21 mouse cellular contexts compared by ENCODE assay signal in the genomic region with DNA sequence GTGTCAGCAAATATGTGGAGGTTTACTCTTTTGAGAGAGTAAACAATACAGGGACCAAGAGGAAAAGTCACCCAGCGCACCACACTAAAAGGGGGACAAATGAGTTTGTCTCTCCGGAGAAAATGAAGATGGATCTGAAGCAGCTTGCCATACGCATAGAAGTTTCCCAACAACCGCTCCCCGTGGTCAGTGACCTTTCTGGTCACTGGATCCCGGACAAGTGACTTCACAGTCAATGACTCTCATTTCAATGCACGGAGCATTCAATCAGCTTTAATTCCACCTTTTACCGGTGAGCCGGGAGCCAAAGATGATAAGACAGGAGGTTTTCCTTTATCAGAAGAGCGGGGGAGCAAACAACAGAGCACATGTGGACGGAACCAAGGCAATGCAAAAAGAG. TPM values are rescaled to one million over a fixed set of nuclear protein-coding genes. Genes with fewer than 3 reads are reported as not detected.
A peak's percentile ranks its signal among the peaks of the same experiment; 100 is the strongest.
DNase-seq lines count a peak whose midpoint lies in the region; ATAC-seq and TF ChIP-seq lines count a peak whose summit lies in the region.
"Had no signal": no experiment of that assay in that cellular context is flagged by ENCODE, and none has a peak within 500 bp of the region (broad histone marks: within the 10 kb centered on the region; RNA-seq: fewer than 3 reads in every experiment).

No protein-coding gene starts in this region.

- H3K4me1 ChIP-seq in kidney, embryonic 16.5 days (ENCODE audit: insufficient read depth, low read length) = peaks cover 6% of the 10 kb centered on the region; the same call in 1 of the 2 replicates
- peaks cover 2 to 13% of the 10 kb centered on the region in 2 experiments; a peak in 3 of 4 replicates for H3K4me1 ChIP-seq in MEL (ENCODE audit: control insufficient read depth in 1 of 2, insufficient read depth in 2 of 2, low read length in 2 of 2)
- H3K4me1 ChIP-seq in intestine, embryonic 15.5 days (replicated peaks) = no peaks in the 10 kb centered on the region
- peaks cover 11% of the 10 kb centered on the region for H3K4me1 ChIP-seq in liver, embryonic 15.5 days (replicated peaks)
- H3K4me1 ChIP-seq: forebrain, embryonic 13.5 days had no signal

- WGBS in kidney, embryonic 16.5 days = 37% methylated on average over 11 of the region's 11 CpGs
- 52% methylated on average over 11 of the region's 11 CpGs for WGBS in intestine, embryonic 15.5 days
- WGBS in liver, embryonic 15.5 days (ENCODE audit: insufficient replicate concordance) = 39% methylated on average over 11 of the region's 11 CpGs

- no peak overlapping the region for H3K9ac ChIP-seq in kidney, embryonic 16.5 days (replicated peaks; ENCODE audit: low read length)
- H3K9ac ChIP-seq in MEL (ENCODE audit: control insufficient read depth, low read depth, low read length, poor library complexity, severe bottlenecking) = peak overlapping the region; percentile 59
- H3K9ac ChIP-seq in intestine, embryonic 15.5 days = no peak overlapping the region
- no peak overlapping the region for H3K9ac ChIP-seq in liver, embryonic 15.5 days
- H3K9ac ChIP-seq: forebrain, embryonic 13.5 days; hindbrain, embryonic 12.5 days; lung, embryonic 14.5 days; stomach, embryonic 15.5 days had no signal

- H3K4me2 ChIP-seq in kidney, embryonic 16.5 days (replicated peaks; ENCODE audit: low read depth, low read length) = peak overlapping the region; percentile 18; the same call in 1 of the 2 replicates
- 0 out of 2 replicates have a peak overlapping the region, but pooled peaks have one; percentile 0 for H3K4me2 ChIP-seq in intestine, embryonic 15.5 days (replicated peaks)
- peak overlapping the region; percentile 32; the same call in 1 of the 2 replicates for H3K4me2 ChIP-seq in liver, embryonic 15.5 days
- H3K4me2 ChIP-seq: forebrain, embryonic 13.5 days; hindbrain, embryonic 12.5 days; lung, embryonic 14.5 days; midbrain, embryonic 11.5 days; stomach, embryonic 15.5 days had no signal

- H3K79me2 ChIP-seq in MEL (ENCODE audit: control insufficient read depth, insufficient read depth, low read length, poor library complexity) = no peaks in the 10 kb centered on the region

- TF ChIP-seq CTCF in MEL (IDR thresholded peaks at IDR 0.05 in 2 of 3, conservative IDR thresholded peaks at IDR 0.05 in 1 of 3; ENCODE audit: control insufficient read depth in 1 of 3, insufficient read depth in 1 of 3, low read depth in 2 of 3, low read length in 3 of 3, poor library complexity in 1 of 3, severe bottlenecking in 1 of 3) = no peak

- no peak for ATAC-seq in kidney, embryonic 16.5 days (ENCODE audit: low FRiP score, low TSS enrichment)
- ATAC-seq in intestine, embryonic 15.5 days = no peak
- ATAC-seq in liver, embryonic 15.5 days (ENCODE audit: insufficient read depth) = no peak
- ATAC-seq: activated CD4-positive, CD25-positive, alpha-beta regulatory T cell, adult 4 months; forebrain, embryonic 13.5 days; Patski had no signal

- no peak overlapping the region for H3K27ac ChIP-seq in kidney, embryonic 16.5 days (ENCODE audit: low read length)
- H3K27ac ChIP-seq in MEL (ENCODE audit: control insufficient read depth, low read depth, low read length) = no peak overlapping the region
- H3K27ac ChIP-seq in intestine, embryonic 15.5 days = no peak overlapping the region
- no peak overlapping the region for H3K27ac ChIP-seq in liver, embryonic 15.5 days (replicated peaks)
- H3K27ac ChIP-seq: forebrain, embryonic 13.5 days; hindbrain, embryonic 12.5 days; layer of hippocampus, adult 2 months; limb, embryonic 10.5 days; stomach, embryonic 15.5 days had no signal

- TF ChIP-seq EP300 in MEL (IDR thresholded peaks at IDR 0.05; ENCODE audit: low read depth in 1 of 2, low read length in 2 of 2) = peak; percentile 7 to 31; a peak in 1 of 4 replicates

- no peaks in the 10 kb centered on the region for H3K27me3 ChIP-seq in kidney, embryonic 16.5 days (ENCODE audit: insufficient read depth, low read length)
- no peaks in the 10 kb centered on the region for H3K27me3 ChIP-seq in MEL (ENCODE audit: control insufficient read depth in 1 of 2, insufficient read depth in 2 of 2, low read length in 2 of 2)
- no peaks in the 10 kb centered on the region for H3K27me3 ChIP-seq in intestine, embryonic 15.5 days (replicated peaks)
- H3K27me3 ChIP-seq in liver, embryonic 15.5 days = 0 out of 2 replicates have a peak, but pooled peaks cover 3% of the 10 kb centered on the region
- H3K27me3 ChIP-seq: forebrain, embryonic 13.5 days; hindbrain, embryonic 12.5 days; Patski; stomach, embryonic 15.5 days had no signal

- H3K36me3 ChIP-seq in kidney, embryonic 16.5 days (ENCODE audit: insufficient read depth, low read length) = no peaks in the 10 kb centered on the region
- peaks cover 0 to 8% of the 10 kb centered on the region in 2 experiments; a peak in 2 of 4 replicates for H3K36me3 ChIP-seq in MEL (ENCODE audit: control insufficient read depth in 1 of 2, insufficient read depth in 2 of 2, low read length in 2 of 2)
- no peaks in the 10 kb centered on the region for H3K36me3 ChIP-seq in intestine, embryonic 15.5 days
- no peaks in the 10 kb centered on the region for H3K36me3 ChIP-seq in liver, embryonic 15.5 days (replicated peaks)
- H3K36me3 ChIP-seq: hindbrain, embryonic 12.5 days; limb, embryonic 10.5 days; stomach, embryonic 15.5 days had no signal

- no peak for TF ChIP-seq RAD21 in MEL (IDR thresholded peaks at IDR 0.05; ENCODE audit: low read depth, low read length)

- intact Hi-C loops in gastrocnemius, postnatal 36 days (cut with DNase I) = no loop called here

- no peak for TF ChIP-seq POLR2A in MEL (IDR thresholded peaks at IDR 0.05; ENCODE audit: control insufficient read depth in 1 of 2, insufficient read depth in 1 of 2, low read depth in 1 of 2, low read length in 2 of 2, poor library complexity in 1 of 2)

- H3K4me3 ChIP-seq in kidney, embryonic 16.5 days (ENCODE audit: low read length) = no peak overlapping the region
- H3K4me3 ChIP-seq in MEL (ENCODE audit: control insufficient read depth in 1 of 2, insufficient read depth in 1 of 2, low read depth in 2 of 2, low read length in 2 of 2) = peak overlapping the region; percentile 23 to 39
- no peak overlapping the region for H3K4me3 ChIP-seq in intestine, embryonic 15.5 days (replicated peaks)
- H3K4me3 ChIP-seq in liver, embryonic 15.5 days (replicated peaks) = no peak overlapping the region
- H3K4me3 ChIP-seq: forebrain, embryonic 13.5 days; hindbrain, embryonic 12.5 days; layer of hippocampus, adult 2 months; limb, embryonic 10.5 days; stomach, embryonic 15.5 days had no signal

- no peak for DNase-seq in kidney, adult 11 months
- DNase-seq in MEL (ENCODE audit: low read depth, low spot score) = no peak
- no peak for DNase-seq in cerebellum, adult 11-12 months
- DNase-seq in gastrocnemius, postnatal 36 days = no peak
- DNase-seq: adrenal gland, postnatal 10 days; cerebellum, postnatal 14 days; heart, adult 18-20 months; kidney, postnatal 14 days; lung, embryonic 14.5 days; right cerebral cortex, postnatal 25 days had no signal

- no peaks in the 10 kb centered on the region for H3K9me3 ChIP-seq in kidney, embryonic 16.5 days (ENCODE audit: low read length)
- H3K9me3 ChIP-seq in MEL (replicated peaks; ENCODE audit: insufficient read depth, low read length) = no peaks in the 10 kb centered on the region
- H3K9me3 ChIP-seq in intestine, embryonic 15.5 days = no peaks in the 10 kb centered on the region
- H3K9me3 ChIP-seq in liver, embryonic 15.5 days (replicated peaks) = no peaks in the 10 kb centered on the region
- H3K9me3 ChIP-seq: forebrain, embryonic 13.5 days; hindbrain, embryonic 12.5 days; limb, embryonic 10.5 days; stomach, embryonic 15.5 days had no signal

TF ChIP-seq in MEL, 35 proteins besides CTCF, POLR2A, EP300 and RAD21 (continues in another document):
- TF ChIP-seq ZC3H11A (IDR thresholded peaks at IDR 0.05; ENCODE audit: low read depth, low read length) (no peak), MAZ (IDR thresholded peaks at IDR 0.05; ENCODE audit: low read depth, low read length) (no peak), MAX (IDR thresholded peaks at IDR 0.05; ENCODE audit: low read length) (no peak), ETS1 (IDR thresholded peaks at IDR 0.05; ENCODE audit: low read depth, low read length) (no peak), E2F4 (IDR thresholded peaks at IDR 0.05; ENCODE audit: borderline replicate concordance, low read depth, low read length) (no peak), POLR2AphosphoS2 (IDR thresholded peaks at IDR 0.05; ENCODE audit: low read length) (no peak), CHD1 (IDR thresholded peaks at IDR 0.05; ENCODE audit: low read depth, low read length) (no peak), GABPA (IDR thresholded peaks at IDR 0.05; ENCODE audit: low read depth, low read length) (no peak), TCF12 (IDR thresholded peaks at IDR 0.05; ENCODE audit: low read depth, low read length) (no peak), USF1 (IDR thresholded peaks at IDR 0.05; ENCODE audit: low read depth, low read length) (no peak), MAFK (IDR thresholded peaks at IDR 0.05; ENCODE audit: borderline replicate concordance, low read depth, low read length) (peak; percentile 57; the same call in 1 of the 2 replicates), KAT2A (conservative IDR thresholded peaks at IDR 0.05; ENCODE audit: low read depth, low read length) (no peak), GATA1 (IDR thresholded peaks at IDR 0.05; ENCODE audit: low read depth, low read length) (peak; percentile 24; the same call in 1 of the 2 replicates), USF2 (IDR thresholded peaks at IDR 0.05; ENCODE audit: borderline replicate concordance in 1 of 2, insufficient read depth in 1 of 2, low read depth in 1 of 2, low read length in 2 of 2) (no peak)

RNA-seq across cellular contexts. Expression of a gene that starts 15.6 kb away (rescaled TPM):
- polyA plus RNA-seq in kidney, embryonic 16.5 days (2015; fragmentation: Nextera tagmentation; extraction: Ambion mirVana) = 23.7 and 32.8 TPM in 2 replicates
- total RNA-seq in MEL (2012; rRNA removed) = 5.6 and 7.2 TPM in 2 replicates
- 10 to 100 TPM; 28.7 to 79.5 TPM for polyA plus RNA-seq in MEL (2012; ENCODE audit: insufficient read depth in 1 of 2, insufficient read length in 2 of 2, low read depth in 1 of 2, low replicate concordance in 2 of 2, missing spikeins in 1 of 2)
- polyA plus RNA-seq in intestine, embryonic 15.5 days (2015; fragmentation: Nextera tagmentation; extraction: Ambion mirVana) = 17.4 and 17.6 TPM in 2 replicates
- 8.0 and 8.6 TPM in 2 replicates for polyA plus RNA-seq in liver, embryonic 15.5 days (2015; fragmentation: Nextera tagmentation; extraction: Ambion mirVana)
- 10 to 100 TPM; 10.6 to 11.4 TPM for total RNA-seq in gastrocnemius, postnatal 36 days (2021)

RNA-seq across cellular contexts. Expression of a gene that starts 25.9 kb away (rescaled TPM):
- polyA plus RNA-seq in kidney, embryonic 16.5 days (2015; fragmentation: Nextera tagmentation; extraction: Ambion mirVana) = 21.0 and 22.2 TPM in 2 replicates
- total RNA-seq in MEL (2012; rRNA removed) = 26.8 and 32.9 TPM in 2 replicates
- polyA plus RNA-seq in MEL (2012; ENCODE audit: insufficient read depth in 1 of 2, insufficient read length in 2 of 2, low read depth in 1 of 2, low replicate concordance in 2 of 2, missing spikeins in 1 of 2) = 10 to 100 TPM in 1 of 2 experiments, not detected in 1; 13.4 TPM
- 18.9 and 21.3 TPM in 2 replicates for polyA plus RNA-seq in intestine, embryonic 15.5 days (2015; fragmentation: Nextera tagmentation; extraction: Ambion mirVana)
- polyA plus RNA-seq in liver, embryonic 15.5 days (2015; fragmentation: Nextera tagmentation; extraction: Ambion mirVana) = 10.7 and 11.2 TPM in 2 replicates
- 1 to 10 TPM; 2.5 to 3.5 TPM for total RNA-seq in gastrocnemius, postnatal 36 days (2021)

Comparison
In these comparisons a context has a peak if more than half of its experiments do, and no peak if none do; other contexts are left out.
1. H3K4me3 ChIP-seq: peak in MEL (2 of 2); none in kidney, embryonic 16.5 days (single experiment), intestine, embryonic 15.5 days (single experiment) and liver, embryonic 15.5 days (single experiment).
2. Peak in every context shown above with its lines, with median percentiles within 50 percentile points of each other: H3K4me2 ChIP-seq.